8 mouse cellular contexts compared by ENCODE assay signal in the genomic region with DNA sequence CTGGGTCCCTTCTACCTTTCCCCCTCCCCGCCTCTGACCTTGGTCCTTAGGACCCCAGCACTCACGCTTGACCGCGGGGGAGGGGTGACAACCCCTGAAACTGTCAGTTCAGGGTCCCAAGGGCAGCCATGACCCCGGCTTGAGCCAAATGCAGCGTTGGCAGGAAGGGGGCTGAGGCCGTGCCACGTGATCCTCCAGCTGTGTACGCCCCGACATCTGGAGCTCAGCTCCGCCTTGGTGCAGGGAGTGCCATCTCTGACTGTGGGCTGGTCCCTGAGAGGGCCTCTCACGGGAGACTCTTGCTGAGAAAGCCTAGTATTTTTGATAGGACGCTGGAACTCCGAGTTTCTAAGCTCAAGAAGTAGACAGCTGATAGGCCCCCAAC. TPM values are rescaled to one million over a fixed set of nuclear protein-coding genes. Genes with fewer than 3 reads are reported as not detected.
DNase-seq lines count a peak whose midpoint lies in the region; ATAC-seq and TF ChIP-seq lines count a peak whose summit lies in the region.

B3gnt9 (minus strand) TSS at position 188 of the 385 bp plus-strand sequence.

- DNase-seq in ovary, adult 18-20 months (ENCODE audit: low spot score) = peak; percentile 73
- no peak for DNase-seq in ovary, postnatal 10 days (ENCODE audit: low spot score)
- peak; percentile 71 for DNase-seq in embryonic facial prominence, embryonic 10.5 days (ENCODE audit: low spot score)
- DNase-seq in heart, adult 8-10 months (ENCODE audit: low spot score) = peak; percentile 73
- DNase-seq in kidney, adult 11 months = peak; percentile 48
- peak; percentile 89 for DNase-seq in lung, embryonic 14.5 days
- DNase-seq in urinary bladder, postnatal 4 days (ENCODE audit: low spot score in 2 of 2) = peak; percentile 84 to 87

- peak within 1 kb of the TSS; percentile 82 for H3K27ac ChIP-seq in embryonic facial prominence, embryonic 10.5 days (replicated peaks)
- peak within 1 kb of the TSS; percentile 91 for H3K27ac ChIP-seq in lung, embryonic 14.5 days (ENCODE audit: low read depth)
- H3K27ac ChIP-seq in neural tube, embryonic 15.5 days (replicated peaks) = peak within 1 kb of the TSS; percentile 85

- H3K9ac ChIP-seq in lung, embryonic 14.5 days = peak within 1 kb of the TSS; percentile 74
- peak within 1 kb of the TSS; percentile 73 for H3K9ac ChIP-seq in neural tube, embryonic 15.5 days (replicated peaks)

- peak within 1 kb of the TSS; percentile 72 for H3K4me3 ChIP-seq in embryonic facial prominence, embryonic 10.5 days
- H3K4me3 ChIP-seq in lung, embryonic 14.5 days (ENCODE audit: low read depth, low read length) = peak within 1 kb of the TSS; percentile 63
- H3K4me3 ChIP-seq in neural tube, embryonic 15.5 days (replicated peaks) = peak within 1 kb of the TSS; percentile 64

- ATAC-seq in lung, embryonic 14.5 days (ENCODE audit: insufficient read depth) = peak; percentile 85
- ATAC-seq in neural tube, embryonic 15.5 days (ENCODE audit: low FRiP score) = peak; percentile 34; the same call in 1 of the 2 replicates

- WGBS in embryonic facial prominence, embryonic 10.5 days = under 1% methylated on average over 14 of the region's 14 CpGs
- WGBS in lung, embryonic 14.5 days = 3% methylated on average over 14 of the region's 14 CpGs
- under 1% methylated on average over 14 of the region's 14 CpGs for WGBS in neural tube, embryonic 15.5 days

- peaks cover 32% of the 10 kb centered on the region for H3K36me3 ChIP-seq in embryonic facial prominence, embryonic 10.5 days (replicated peaks)
- H3K36me3 ChIP-seq in lung, embryonic 14.5 days (ENCODE audit: insufficient read depth) = peaks cover 37% of the 10 kb centered on the region
- H3K36me3 ChIP-seq in neural tube, embryonic 15.5 days = peaks cover 27% of the 10 kb centered on the region

- H3K4me1 ChIP-seq in embryonic facial prominence, embryonic 10.5 days = peaks cover 36% of the 10 kb centered on the region
- peaks cover 10% of the 10 kb centered on the region; the same call in 1 of the 2 replicates for H3K4me1 ChIP-seq in lung, embryonic 14.5 days (ENCODE audit: insufficient read depth)
- H3K4me1 ChIP-seq in neural tube, embryonic 15.5 days = peaks cover 37% of the 10 kb centered on the region

- peak within 1 kb of the TSS; percentile 98 for H3K4me2 ChIP-seq in lung, embryonic 14.5 days
- peak within 1 kb of the TSS; percentile 97 for H3K4me2 ChIP-seq in neural tube, embryonic 15.5 days

- peaks cover 58% of the 10 kb centered on the region for H3K27me3 ChIP-seq in embryonic facial prominence, embryonic 10.5 days (replicated peaks; ENCODE audit: low read depth, poor library complexity, severe bottlenecking)
- H3K27me3 ChIP-seq in lung, embryonic 14.5 days (ENCODE audit: insufficient read depth, low read length) = peaks cover 22% of the 10 kb centered on the region
- peaks cover 41% of the 10 kb centered on the region for H3K27me3 ChIP-seq in neural tube, embryonic 15.5 days (replicated peaks)

- H3K9me3 ChIP-seq in embryonic facial prominence, embryonic 10.5 days = no peaks in the 10 kb centered on the region
- no peaks in the 10 kb centered on the region for H3K9me3 ChIP-seq in lung, embryonic 14.5 days (ENCODE audit: low read depth, low read length)
- no peaks in the 10 kb centered on the region for H3K9me3 ChIP-seq in neural tube, embryonic 15.5 days (replicated peaks)

- TF ChIP-seq CTCF in lung, embryonic 14.5 days (IDR thresholded peaks at IDR 0.05; ENCODE audit: low read depth) = peak; percentile 5; the same call in 1 of the 2 replicates

RNA-seq across cellular contexts. Expression of gene B3gnt9, which starts in this region (rescaled TPM):
- polyA plus RNA-seq in embryonic facial prominence, embryonic 10.5 days (2016; fragmentation: Nextera tagmentation; extraction: Ambion mirVana) = 1.6 and 1.7 TPM in 2 replicates
- total RNA-seq in heart, adult 8-10 months (2022) = 1 to 10 TPM; 2.5 to 3.8 (median 3.4) TPM
- 17.4 and 21.2 TPM in 2 replicates for polyA plus RNA-seq in lung, embryonic 14.5 days (2014; fragmentation: Nextera tagmentation; extraction: Ambion mirVana)
- polyA plus RNA-seq in neural tube, embryonic 15.5 days (2015; fragmentation: Nextera tagmentation; extraction: Ambion mirVana) = 12.3 and 12.4 TPM in 2 replicates
